Mouse (Mus musculus): Measurements from ENCODE around the gene Sh3bp5. TPM values are rescaled to one million over a fixed set of nuclear protein-coding genes. Genes with fewer than 3 reads are reported as not detected.
A peak's percentile ranks its signal among the peaks of the same experiment; 100 is the strongest.

Sh3bp5 gene
- polyA plus RNA-seq, 1 experiment from 2014 or later = 20.1 TPM

DNA sequence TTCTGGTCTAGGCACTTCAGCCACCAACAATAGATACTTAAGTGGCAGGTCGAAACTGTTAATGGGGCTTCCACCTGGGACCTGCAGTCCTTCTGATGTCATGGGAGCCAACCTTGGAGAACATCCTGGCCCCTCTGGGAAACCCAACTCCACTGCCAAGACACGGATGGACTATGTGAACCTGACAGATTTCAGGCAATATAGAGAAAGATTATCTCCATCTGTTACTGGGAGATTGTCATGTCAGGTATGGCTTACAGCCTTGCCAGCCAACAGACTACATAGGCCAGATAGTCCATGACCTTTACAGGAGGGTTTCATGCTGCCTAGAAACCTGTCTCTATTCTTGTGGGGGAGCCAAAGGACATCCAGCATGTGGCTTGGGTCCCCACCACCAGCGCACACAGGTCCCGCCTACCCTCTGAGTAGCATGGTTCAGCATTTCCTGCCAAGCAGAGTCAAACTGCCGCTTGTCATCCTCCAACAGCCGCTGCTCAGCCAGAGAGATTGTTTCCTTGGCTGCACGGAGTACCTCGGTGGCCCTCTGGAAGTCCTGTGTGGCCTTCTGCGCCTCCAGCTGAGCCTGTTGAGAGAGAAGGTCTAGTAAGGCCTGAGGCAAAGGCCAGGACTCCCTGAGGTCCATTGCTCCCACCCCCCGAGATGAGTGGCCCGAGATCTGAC is 48.4 kb downstream of the Sh3bp5 start:
- DNase-seq (ENCODE audit: low spot score) = no peak
- Histone ChIP-seq H3K4me2 (ENCODE audit: low read depth) (no peak overlapping the region), H3K4me1 (ENCODE audit: control insufficient read depth, insufficient read depth, low read length) (0 out of 2 replicates have a peak, but pooled peaks cover 4% of the 10 kb centered on the region), H3K9me3 (ENCODE audit: control insufficient read depth, low read length) (no peaks in the 10 kb centered on the region), H3K4me3 (ENCODE audit: low read depth, low read length) (no peak overlapping the region), H3K36me3 (ENCODE audit: control insufficient read depth, insufficient read depth, low read length) (no peaks in the 10 kb centered on the region), H3K9ac (ENCODE audit: low read length) (no peak overlapping the region), H3K27me3 (ENCODE audit: control insufficient read depth, insufficient read depth, low read length) (no peaks in the 10 kb centered on the region), H3K27ac (ENCODE audit: low read depth, low read length) (no peak overlapping the region)
- ATAC-seq (ENCODE audit: insufficient read depth, low FRiP score, low TSS enrichment) = no peak
- 85% methylated on average over 11 of the region's 11 CpGs for WGBS

DNA sequence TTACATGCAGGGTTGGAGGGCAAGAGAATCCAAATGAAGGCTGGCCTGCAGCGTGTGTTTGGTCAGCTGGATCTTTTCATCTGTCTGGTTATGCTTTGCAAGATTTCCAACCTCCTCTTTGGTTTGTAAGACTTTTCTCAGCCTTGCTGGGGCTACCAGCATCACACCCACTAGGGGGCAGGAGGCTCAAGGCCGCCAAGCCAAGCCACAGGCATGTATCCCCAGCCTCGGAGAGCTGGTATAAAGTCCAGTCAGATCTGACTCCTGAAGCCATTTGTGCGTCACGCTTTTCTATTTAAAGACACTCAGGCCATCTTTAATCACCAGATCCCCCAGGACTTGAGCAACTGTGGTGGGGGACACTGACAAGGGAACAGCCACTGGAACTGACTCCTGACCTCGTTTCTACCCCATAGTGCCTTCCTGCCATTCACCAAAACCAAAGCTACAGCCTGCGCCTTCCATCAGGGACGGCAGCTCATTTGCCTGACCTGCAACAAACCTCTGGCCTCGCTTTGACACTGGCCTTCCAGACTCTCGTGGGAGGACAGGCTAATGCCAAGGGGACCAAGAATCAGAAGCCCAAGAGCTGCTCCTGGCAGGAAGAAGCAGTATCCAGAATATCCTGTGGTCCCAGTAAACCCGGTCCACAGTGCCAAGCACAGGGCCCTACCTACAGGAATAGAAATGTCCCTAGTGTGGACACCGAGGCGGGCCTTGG is 49.7 kb downstream of the Sh3bp5 start:
- H3K9ac ChIP-seq (ENCODE audit: low read length) = no peak overlapping the region
- no peaks in the 10 kb centered on the region for H3K27me3 ChIP-seq (ENCODE audit: control insufficient read depth, insufficient read depth, low read length)
- H3K27ac ChIP-seq (ENCODE audit: low read depth, low read length) = no peak overlapping the region
- H3K4me1 ChIP-seq (ENCODE audit: control insufficient read depth, insufficient read depth, low read length) = 0 out of 2 replicates have a peak, but pooled peaks cover 4% of the 10 kb centered on the region
- no peak overlapping the region for H3K4me2 ChIP-seq (ENCODE audit: low read depth)
- no peak overlapping the region for H3K4me3 ChIP-seq (ENCODE audit: low read depth, low read length)
- no peak for ATAC-seq (ENCODE audit: insufficient read depth, low FRiP score, low TSS enrichment)
- peak; percentile 75 for DNase-seq (ENCODE audit: low spot score)
- 48% methylated on average over 13 of the region's 13 CpGs for WGBS
- no peaks in the 10 kb centered on the region for H3K36me3 ChIP-seq (ENCODE audit: control insufficient read depth, insufficient read depth, low read length)
- no peaks in the 10 kb centered on the region for H3K9me3 ChIP-seq (ENCODE audit: control insufficient read depth, low read length)

DNA sequence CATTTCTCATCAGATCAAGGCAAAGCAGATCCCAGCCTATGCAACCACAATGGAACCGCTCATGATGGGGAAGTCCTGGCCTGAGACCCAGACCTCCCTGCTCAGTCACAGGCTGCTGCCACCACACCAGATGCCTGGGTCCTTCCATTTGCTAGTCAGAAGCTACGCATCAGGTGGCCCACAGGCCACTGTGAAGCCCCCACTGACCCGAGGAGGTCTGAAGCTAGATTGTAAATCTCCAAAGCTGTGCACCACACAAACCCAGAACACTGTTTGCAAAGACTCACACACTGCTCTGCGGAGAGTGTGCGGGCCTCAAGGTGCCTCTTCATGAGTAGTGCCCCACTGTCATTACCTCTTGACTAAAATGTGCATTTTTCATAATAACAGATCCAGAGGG is 50.5 kb downstream of the Sh3bp5 start:
- DNase-seq (ENCODE audit: low spot score) (no peak), ATAC-seq (ENCODE audit: insufficient read depth, low FRiP score, low TSS enrichment) (no peak)
- H3K27me3 ChIP-seq (ENCODE audit: control insufficient read depth, insufficient read depth, low read length) = no peaks in the 10 kb centered on the region
- WGBS = 89% methylated on average over 5 of the region's 5 CpGs
- H3K9ac ChIP-seq (ENCODE audit: low read length) = no peak overlapping the region
- H3K36me3 ChIP-seq (ENCODE audit: control insufficient read depth, insufficient read depth, low read length) = no peaks in the 10 kb centered on the region
- H3K27ac ChIP-seq (ENCODE audit: low read depth, low read length) = no peak overlapping the region
- H3K4me1 ChIP-seq (ENCODE audit: control insufficient read depth, insufficient read depth, low read length) = 0 out of 2 replicates have a peak, but pooled peaks cover 4% of the 10 kb centered on the region
- no peaks in the 10 kb centered on the region for H3K9me3 ChIP-seq (ENCODE audit: control insufficient read depth, low read length)
- H3K4me3 ChIP-seq (ENCODE audit: low read depth, low read length) = no peak overlapping the region
- H3K4me2 ChIP-seq (ENCODE audit: low read depth) = no peak overlapping the region

DNA sequence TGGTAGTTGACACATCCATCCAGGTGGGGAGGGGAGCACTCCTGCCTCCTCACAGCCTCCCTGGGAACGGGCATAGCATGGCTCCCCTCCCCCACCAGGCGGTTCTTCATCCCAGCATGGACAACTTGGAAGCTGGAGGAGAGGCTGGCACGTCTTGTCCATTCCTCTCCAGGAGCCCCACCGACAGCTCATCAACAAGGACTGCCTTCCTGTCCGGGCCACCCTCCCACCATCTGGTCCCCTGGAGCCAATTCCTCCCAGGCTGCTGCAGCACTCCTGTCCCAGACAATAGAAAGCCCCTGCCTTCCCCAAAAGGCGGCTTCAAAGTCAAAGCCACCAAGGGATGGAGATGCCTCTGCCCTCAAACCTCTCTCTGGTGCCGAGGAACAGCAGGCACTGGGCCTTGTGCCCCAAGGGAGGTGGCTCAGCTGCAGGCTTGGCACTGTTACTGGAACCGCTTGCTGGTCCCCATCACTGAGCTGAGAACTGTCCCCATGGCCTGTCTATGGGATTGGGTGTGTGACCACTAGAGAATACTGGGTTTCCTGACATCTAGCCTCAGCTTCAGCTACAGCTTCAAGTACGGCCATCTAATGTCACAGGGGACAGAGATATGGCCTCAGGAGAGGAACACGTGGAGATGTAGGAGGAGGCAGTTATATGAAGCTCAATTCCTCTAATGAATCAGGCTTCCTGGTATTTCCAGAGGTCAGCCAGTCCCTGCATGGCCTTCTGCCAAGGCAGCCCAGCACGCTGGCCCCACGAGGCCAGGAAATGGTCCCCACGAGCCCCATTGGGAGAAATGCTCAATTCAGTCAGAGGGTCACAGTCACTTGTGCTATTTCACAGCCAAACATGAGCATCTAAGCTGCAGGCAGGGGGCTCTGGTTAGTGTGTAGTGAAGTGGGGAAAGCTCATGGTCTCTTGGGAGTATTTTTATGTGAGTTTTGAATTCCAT is 51.2 kb downstream of the Sh3bp5 start:
- H3K9ac ChIP-seq (ENCODE audit: low read length) = no peak overlapping the region
- WGBS = 79% methylated on average over 13 of the region's 13 CpGs

DNA sequence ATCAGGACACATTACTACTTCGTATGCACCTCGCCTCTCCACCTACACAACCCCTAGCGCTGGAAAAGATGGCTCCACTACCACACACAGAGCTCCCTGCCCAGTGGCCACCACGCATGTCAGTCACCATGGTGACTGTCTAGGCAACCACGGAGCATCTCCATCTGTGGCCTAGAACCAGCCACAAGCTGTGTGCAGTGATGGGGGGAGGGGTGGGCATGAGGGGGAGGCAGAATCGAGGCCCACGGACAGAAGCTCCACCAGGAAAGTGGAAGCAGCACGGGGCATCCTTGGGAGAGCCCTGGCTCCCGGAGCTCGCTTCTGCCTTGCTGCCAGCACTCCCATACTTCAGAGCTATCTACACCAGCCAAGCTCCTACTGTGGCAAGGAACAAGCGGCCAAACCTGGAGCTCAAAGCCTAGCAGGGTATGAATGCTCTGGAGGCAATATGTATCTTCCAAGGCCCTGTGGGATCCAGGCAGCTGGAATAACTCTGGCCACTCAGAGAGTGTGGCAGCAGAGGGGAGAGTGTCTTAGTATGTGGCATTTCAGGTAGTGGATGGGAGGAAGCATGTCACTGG is 52.3 kb downstream of the Sh3bp5 start:
- DNase-seq (ENCODE audit: low spot score) (no peak), ATAC-seq (ENCODE audit: insufficient read depth, low FRiP score, low TSS enrichment) (no peak)
- Histone ChIP-seq H3K27me3 (ENCODE audit: control insufficient read depth, insufficient read depth, low read length) (no peaks in the 10 kb centered on the region), H3K4me1 (ENCODE audit: control insufficient read depth, insufficient read depth, low read length) (0 out of 2 replicates have a peak, but pooled peaks cover 4% of the 10 kb centered on the region), H3K9me3 (ENCODE audit: control insufficient read depth, low read length) (no peaks in the 10 kb centered on the region), H3K36me3 (ENCODE audit: control insufficient read depth, insufficient read depth, low read length) (no peaks in the 10 kb centered on the region), H3K9ac (ENCODE audit: low read length) (no peak overlapping the region), H3K4me3 (ENCODE audit: low read depth, low read length) (no peak overlapping the region), H3K4me2 (ENCODE audit: low read depth) (no peak overlapping the region), H3K27ac (ENCODE audit: low read depth, low read length) (no peak overlapping the region)
- 81% methylated on average over 11 of the region's 11 CpGs for WGBS

More for the DNA sequence above, 51.2 kb downstream of the Sh3bp5 start:
- no peaks in the 10 kb centered on the region for H3K9me3 ChIP-seq (ENCODE audit: control insufficient read depth, low read length)
- no peak overlapping the region for H3K4me2 ChIP-seq (ENCODE audit: low read depth)
- no peaks in the 10 kb centered on the region for H3K27me3 ChIP-seq (ENCODE audit: control insufficient read depth, insufficient read depth, low read length)
- no peaks in the 10 kb centered on the region for H3K36me3 ChIP-seq (ENCODE audit: control insufficient read depth, insufficient read depth, low read length)
- no peak overlapping the region for H3K4me3 ChIP-seq (ENCODE audit: low read depth, low read length)
- H3K27ac ChIP-seq (ENCODE audit: low read depth, low read length) = no peak overlapping the region
- H3K4me1 ChIP-seq (ENCODE audit: control insufficient read depth, insufficient read depth, low read length) = 0 out of 2 replicates have a peak, but pooled peaks cover 4% of the 10 kb centered on the region
- DNase-seq (ENCODE audit: low spot score) (no peak), ATAC-seq (ENCODE audit: insufficient read depth, low FRiP score, low TSS enrichment) (no peak)

DNA sequence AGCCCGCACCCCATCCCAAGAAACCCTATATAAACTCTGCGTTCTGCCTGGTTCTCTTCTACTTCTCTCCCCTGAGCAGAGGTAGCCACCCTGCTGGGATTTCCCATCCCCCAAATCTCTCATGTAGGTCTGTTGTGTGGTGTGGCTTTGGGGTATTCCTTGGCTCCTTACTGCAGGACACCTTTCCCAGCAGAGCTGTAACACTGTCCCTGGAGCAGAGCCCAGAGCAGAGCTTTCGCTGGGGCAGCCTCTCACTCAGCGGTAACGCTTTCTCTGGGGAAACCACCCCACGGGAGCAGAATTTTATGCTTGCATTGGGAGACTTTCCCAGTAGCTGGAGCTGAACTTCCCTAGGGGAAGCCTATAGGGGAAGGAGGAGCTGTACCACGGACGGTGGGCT is 53.6 kb downstream of the Sh3bp5 start:
- H3K27me3 ChIP-seq (ENCODE audit: control insufficient read depth, insufficient read depth, low read length) = no peaks in the 10 kb centered on the region
- ATAC-seq (ENCODE audit: insufficient read depth, low FRiP score, low TSS enrichment) = no peak
- H3K27ac ChIP-seq (ENCODE audit: low read depth, low read length) = no peak overlapping the region
- H3K4me2 ChIP-seq (ENCODE audit: low read depth) = no peak overlapping the region
- no peak overlapping the region for H3K4me3 ChIP-seq (ENCODE audit: low read depth, low read length)
- H3K36me3 ChIP-seq (ENCODE audit: control insufficient read depth, insufficient read depth, low read length) = no peaks in the 10 kb centered on the region
- no peak overlapping the region for H3K9ac ChIP-seq (ENCODE audit: low read length)
- DNase-seq (ENCODE audit: low spot score) = no peak
- H3K9me3 ChIP-seq (ENCODE audit: control insufficient read depth, low read length) = no peaks in the 10 kb centered on the region
- 87% methylated on average over 8 of the region's 8 CpGs for WGBS
- 0 out of 2 replicates have a peak, but pooled peaks cover 4% of the 10 kb centered on the region for H3K4me1 ChIP-seq (ENCODE audit: control insufficient read depth, insufficient read depth, low read length)

DNA sequence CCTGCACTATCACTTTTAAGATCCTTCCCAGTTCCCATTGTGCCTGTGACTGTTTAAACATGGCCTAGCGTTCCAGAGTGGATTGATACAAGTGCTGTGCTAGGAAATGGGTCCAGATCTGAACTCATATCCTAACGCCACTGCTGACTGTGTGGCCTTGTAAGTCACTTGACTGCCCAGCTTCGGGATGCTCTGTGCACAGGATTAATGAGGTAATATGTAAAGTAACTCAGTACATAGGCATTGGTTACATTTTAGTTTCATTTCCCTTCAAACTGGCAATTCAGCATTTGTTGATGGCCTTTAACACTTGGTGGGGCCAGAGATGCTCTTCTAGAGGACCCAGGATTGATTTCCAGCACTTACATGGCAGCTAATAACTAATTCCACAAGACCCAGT is 59.5 kb downstream of the Sh3bp5 start:
- Histone ChIP-seq H3K9me3 (ENCODE audit: control insufficient read depth, low read length) (no peaks in the 10 kb centered on the region), H3K36me3 (ENCODE audit: control insufficient read depth, insufficient read depth, low read length) (peaks cover 8% of the 10 kb centered on the region; the same call in 1 of the 2 replicates), H3K4me3 (ENCODE audit: low read depth, low read length) (no peak overlapping the region), H3K4me1 (ENCODE audit: control insufficient read depth, insufficient read depth, low read length) (no peaks in the 10 kb centered on the region), H3K9ac (ENCODE audit: low read length) (no peak overlapping the region), H3K4me2 (ENCODE audit: low read depth) (no peak overlapping the region), H3K27ac (ENCODE audit: low read depth, low read length) (no peak overlapping the region), H3K27me3 (ENCODE audit: control insufficient read depth, insufficient read depth, low read length) (no peaks in the 10 kb centered on the region)
- DNase-seq (ENCODE audit: low spot score) = no peak
- 84% methylated on average over 3 of the region's 3 CpGs for WGBS
- ATAC-seq (ENCODE audit: insufficient read depth, low FRiP score, low TSS enrichment) = no peak

DNA sequence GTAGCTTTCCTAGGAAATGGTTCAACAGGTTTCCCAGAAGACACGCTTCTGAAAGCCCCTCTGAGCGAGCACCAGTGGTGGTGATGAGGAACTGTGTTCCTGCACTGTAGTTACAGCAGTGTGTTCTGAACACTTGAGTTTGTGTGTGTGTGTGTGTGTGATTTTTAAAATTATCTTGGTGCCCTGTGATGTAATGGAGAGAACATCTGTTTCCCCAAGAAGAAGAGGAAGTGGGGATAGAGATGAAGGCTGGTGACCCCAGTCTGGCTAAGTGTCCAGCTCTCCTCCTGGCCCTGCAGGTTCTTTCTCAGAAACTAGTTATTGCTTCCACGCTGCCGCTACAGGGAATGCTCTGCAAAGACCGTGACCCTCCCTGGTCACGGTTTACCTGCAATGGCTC is 61.5 kb downstream of the Sh3bp5 start:
- Histone ChIP-seq H3K4me1 (ENCODE audit: control insufficient read depth, insufficient read depth, low read length) (no peaks in the 10 kb centered on the region), H3K9me3 (ENCODE audit: control insufficient read depth, low read length) (no peaks in the 10 kb centered on the region), H3K4me3 (ENCODE audit: low read depth, low read length) (no peak overlapping the region), H3K27me3 (ENCODE audit: control insufficient read depth, insufficient read depth, low read length) (no peaks in the 10 kb centered on the region), H3K27ac (ENCODE audit: low read depth, low read length) (no peak overlapping the region), H3K36me3 (ENCODE audit: control insufficient read depth, insufficient read depth, low read length) (peaks cover 8% of the 10 kb centered on the region; the same call in 1 of the 2 replicates), H3K9ac (ENCODE audit: low read length) (no peak overlapping the region), H3K4me2 (ENCODE audit: low read depth) (no peak overlapping the region)
- ATAC-seq (ENCODE audit: insufficient read depth, low FRiP score, low TSS enrichment) (no peak), DNase-seq (ENCODE audit: low spot score) (no peak)
- 93% methylated on average over 6 of the region's 6 CpGs for WGBS

Data from neural tube, embryonic 11.5 days (tissue).